Mouse (Mus musculus) lung, adult 2 months (tissue): Measurements from ENCODE around the gene Znhit1. TPM values are rescaled to one million over a fixed set of nuclear protein-coding genes. Genes with fewer than 3 reads are reported as not detected.

ENCODE experiments used
- DNase-seq: peaks from one replicate; pipeline ENCODE4 v3.0.0; 2022
- H3K4me1 ChIP-seq: fragments of 200-500 bp; 2 replicates; pipeline ENCODE4 v1.6.1; 2011; ENCODE audit warnings: low read length; ENCODE audit not compliant: control insufficient read depth, insufficient read depth
- H3K4me3 ChIP-seq: fragments of 200-500 bp; replicated peaks from 2 replicates; pipeline ENCODE3; 2011; ENCODE audit warnings: low read depth, mild to moderate bottlenecking, control low read depth, low read length; ENCODE audit errors: extremely low read depth
- CTCF ChIP-seq: fragments of 200-500 bp; IDR thresholded peaks from 2 replicates; pipeline ENCODE4 v1.5.1; 2011; ENCODE audit warnings: mild to moderate bottlenecking, low read length, control low read depth; ENCODE audit not compliant: insufficient read depth
- POLR2A ChIP-seq: fragments of 200-500 bp; IDR thresholded peaks from 2 replicates; pipeline ENCODE4 v1.6.1; 2011; ENCODE audit warnings: low read depth, mild to moderate bottlenecking, control low read depth, low read length, borderline replicate concordance; ENCODE audit errors: extremely low read depth
- WGBS: fragments of 180-500 bp; shearing (Covaris S2); methylation state at CpG from one replicate; pipeline ENCODE4 v1.1.7; 2018; 5-methylcytosine and 5-hydroxymethylcytosine counted together
- polyA plus RNA-seq: library from polyadenylated mRNA; depleted of rRNA; stranded (reverse); fragments of >200 nt; gene quantifications from 2 replicates; pipeline ENCODE4 v1.2.3, GENCODE M21; 2012

Znhit1 gene
- polyA plus RNA-seq, 1 experiment = 70.3 TPM

DNA sequence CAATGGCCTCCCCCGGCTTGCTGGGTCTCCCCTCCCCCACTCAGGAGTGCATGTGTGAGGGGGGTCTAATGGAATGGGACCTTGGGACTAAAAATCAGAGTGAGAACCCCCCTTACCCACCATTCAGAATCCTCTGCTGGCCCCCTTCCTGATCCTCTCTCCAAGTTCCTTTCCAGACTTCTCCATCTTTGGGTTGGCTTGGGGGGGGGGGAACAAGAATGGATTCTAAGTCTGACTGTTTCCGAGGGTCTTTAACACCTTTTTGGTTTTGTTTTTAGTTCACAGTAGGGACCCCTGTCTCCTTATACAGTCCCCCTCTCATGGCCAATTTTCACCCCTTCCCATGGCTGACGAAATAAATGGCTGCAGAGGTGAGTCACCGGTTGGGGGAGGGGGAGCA lies 38.3 kb upstream of the Znhit1 start, which contains the start of gene Vgf:
Gene Vgf, plus strand, starts transcription at position 301 of the 400 bp plus-strand sequence.
- WGBS = 12% methylated on average over 4 of the region's 4 CpGs
- no peak for DNase-seq
- Histone ChIP-seq H3K4me3 (no peak within 1 kb of the TSS), H3K4me1 (peaks cover 2% of the 10 kb centered on the region; the same call in 1 of the 2 replicates)
- no peak for TF ChIP-seq CTCF

DNA sequence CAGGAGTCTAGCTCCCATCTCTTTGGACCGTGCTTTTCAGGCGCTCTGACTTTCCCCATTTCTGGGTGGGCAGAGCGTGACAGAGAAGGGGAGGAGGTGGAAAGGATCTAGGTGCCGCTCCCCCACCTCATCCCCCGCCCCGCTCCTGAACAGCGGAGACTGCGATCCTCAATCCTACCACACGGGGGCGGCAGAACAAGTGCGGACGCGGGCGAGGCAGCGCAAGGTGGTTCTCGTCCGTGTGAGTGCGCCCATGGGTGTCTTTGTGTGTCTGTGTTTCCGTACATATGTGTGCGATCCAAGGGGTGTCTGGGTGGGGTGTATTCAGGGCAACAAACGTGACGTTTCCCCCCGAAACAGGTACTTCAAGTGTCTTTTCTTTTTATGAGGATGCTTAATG lies 37.3 kb upstream of the Znhit1 start:
- WGBS = under 1% methylated on average over 23 of the region's 23 CpGs
- no peak for TF ChIP-seq POLR2A
- TF ChIP-seq CTCF = peak; percentile 71
- DNase-seq = peak; percentile 84
- no peaks in the 10 kb centered on the region for H3K4me1 ChIP-seq
- H3K4me3 ChIP-seq = no peak overlapping the region

DNA sequence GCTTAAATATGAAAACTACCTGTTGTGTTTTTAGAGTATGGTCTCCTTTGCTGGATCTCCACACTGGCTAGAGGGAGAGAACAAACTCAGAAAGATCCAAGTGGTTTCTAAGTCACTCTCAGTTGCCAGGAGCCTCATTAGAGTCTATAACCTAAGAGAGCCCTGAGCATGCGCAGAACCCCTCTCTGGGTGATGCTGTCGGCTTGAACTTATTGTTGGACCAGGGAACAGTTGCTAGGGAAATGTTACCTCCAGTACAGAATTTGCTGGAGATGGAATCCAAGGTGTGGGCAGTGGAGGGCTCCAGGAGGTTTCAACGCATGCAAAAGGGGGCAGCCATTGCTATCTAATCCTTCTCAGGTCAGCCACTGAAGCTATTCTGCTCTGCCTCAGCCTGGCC lies 36.5 kb upstream of the Znhit1 start:
- TF ChIP-seq CTCF = no peak
- no peak for TF ChIP-seq POLR2A
- no peak overlapping the region for H3K4me3 ChIP-seq
- no peaks in the 10 kb centered on the region for H3K4me1 ChIP-seq
- no peak for DNase-seq
- WGBS = 50% methylated on average over 3 of the region's 3 CpGs

DNA sequence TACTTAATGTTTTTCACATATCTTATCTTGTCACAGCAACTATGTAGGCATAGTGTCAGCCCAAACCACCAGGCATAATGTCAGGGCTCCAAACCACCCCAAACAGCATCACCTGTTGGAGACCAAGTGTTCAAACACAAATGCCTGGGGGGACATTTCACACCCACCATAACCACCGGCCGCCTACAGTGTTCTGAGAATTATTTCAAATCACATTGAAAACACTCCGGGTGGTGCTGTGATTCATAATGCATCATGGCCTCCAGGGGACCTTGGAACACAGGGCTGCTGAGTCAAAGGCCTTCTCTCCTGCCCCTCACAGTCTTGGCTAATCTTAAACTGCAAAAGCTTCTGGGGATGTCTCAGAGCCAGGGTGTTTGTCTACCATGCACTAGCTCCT lies 28.1 kb upstream of the Znhit1 start:
- no peaks in the 10 kb centered on the region for H3K4me1 ChIP-seq
- TF ChIP-seq CTCF = no peak
- no peak for TF ChIP-seq POLR2A
- 86% methylated on average over 3 of the region's 3 CpGs for WGBS

DNA sequence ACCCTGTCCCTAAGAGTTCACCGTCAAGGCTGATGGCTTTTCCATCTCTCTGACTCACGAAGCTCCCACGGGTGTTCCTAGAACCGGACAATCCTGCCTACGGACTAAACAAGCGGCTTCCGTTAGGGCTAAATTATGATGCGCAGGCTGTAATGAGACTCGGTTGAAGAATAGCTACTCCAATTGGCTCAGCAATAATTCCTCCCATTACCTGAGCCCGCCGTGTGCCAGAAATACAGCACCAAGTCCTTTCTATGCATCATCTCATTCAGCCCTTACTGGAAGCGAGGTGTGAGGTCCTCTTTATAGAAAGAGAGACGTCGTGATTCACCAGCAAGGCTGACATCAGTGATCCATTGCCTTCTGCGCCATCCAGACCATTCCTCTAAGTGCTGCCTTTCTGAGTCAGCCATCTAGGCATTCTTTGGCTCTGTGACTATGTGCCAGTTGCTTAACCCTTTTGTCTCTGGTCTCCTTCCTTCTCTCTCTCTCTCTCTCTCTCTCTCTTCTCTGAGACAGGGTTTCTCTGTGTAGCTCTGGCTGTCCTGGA lies 24.7 kb upstream of the Znhit1 start:
- Histone ChIP-seq H3K4me3 (no peak overlapping the region), H3K4me1 (no peaks in the 10 kb centered on the region)
- TF ChIP-seq CTCF = no peak
- TF ChIP-seq POLR2A = no peak
- 68% methylated on average over 15 of the region's 15 CpGs for WGBS
- DNase-seq = no peak

More for the DNA sequence above, 28.1 kb upstream of the Znhit1 start:
- no peak overlapping the region for H3K4me3 ChIP-seq
- DNase-seq = no peak

DNA sequence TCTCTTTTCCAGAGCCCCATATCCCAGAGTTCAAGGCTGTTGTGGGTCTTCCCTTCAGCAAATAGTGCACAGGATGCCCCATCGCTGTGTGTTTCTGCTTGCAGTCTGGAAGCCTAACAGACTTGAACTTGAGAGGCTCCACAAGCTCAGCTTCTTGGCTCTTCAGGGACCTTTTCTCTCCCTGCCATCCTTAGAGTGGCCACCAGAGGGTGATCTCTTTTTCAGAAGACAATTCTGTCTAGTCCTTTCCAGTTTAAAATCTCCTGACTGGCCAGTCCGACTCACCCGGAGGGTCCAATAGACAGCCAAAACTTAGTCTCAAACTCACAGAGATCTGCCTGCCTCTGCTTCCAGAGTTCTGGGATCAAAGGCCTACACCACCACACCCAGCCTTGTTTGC lies 22.2 kb upstream of the Znhit1 start:
- WGBS = 20% methylated on average over 3 of the region's 3 CpGs
- DNase-seq = no peak
- TF ChIP-seq CTCF = 0 out of 2 replicates have a peak, but pooled peaks have one; percentile 4
- TF ChIP-seq POLR2A = no peak
- no peaks in the 10 kb centered on the region for H3K4me1 ChIP-seq
- H3K4me3 ChIP-seq = no peak overlapping the region

DNA sequence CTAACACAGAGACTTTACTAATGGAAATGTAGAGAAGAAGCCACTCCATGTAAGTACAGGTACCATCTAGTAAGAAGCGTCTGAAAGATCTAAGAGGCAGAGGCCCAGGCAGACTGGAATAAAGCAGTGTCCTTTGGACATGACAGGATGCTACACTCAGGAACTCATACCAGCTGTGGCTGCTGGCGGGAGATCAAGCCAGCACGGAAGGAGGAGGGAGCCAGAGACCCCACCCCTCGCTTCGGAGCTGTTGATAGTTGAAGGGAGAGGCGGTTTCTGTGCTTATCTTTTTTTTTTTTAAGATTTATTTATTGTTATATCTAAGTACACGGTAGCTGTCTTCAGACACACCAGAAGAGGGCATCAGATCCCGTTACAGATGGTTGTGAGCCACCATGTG lies 19.5 kb upstream of the Znhit1 start:
- 24% methylated on average over 8 of the region's 8 CpGs for WGBS
- TF ChIP-seq CTCF (no peak), POLR2A (no peak)
- Histone ChIP-seq H3K4me1 (no peaks in the 10 kb centered on the region), H3K4me3 (no peak overlapping the region)
- DNase-seq = no peak

DNA sequence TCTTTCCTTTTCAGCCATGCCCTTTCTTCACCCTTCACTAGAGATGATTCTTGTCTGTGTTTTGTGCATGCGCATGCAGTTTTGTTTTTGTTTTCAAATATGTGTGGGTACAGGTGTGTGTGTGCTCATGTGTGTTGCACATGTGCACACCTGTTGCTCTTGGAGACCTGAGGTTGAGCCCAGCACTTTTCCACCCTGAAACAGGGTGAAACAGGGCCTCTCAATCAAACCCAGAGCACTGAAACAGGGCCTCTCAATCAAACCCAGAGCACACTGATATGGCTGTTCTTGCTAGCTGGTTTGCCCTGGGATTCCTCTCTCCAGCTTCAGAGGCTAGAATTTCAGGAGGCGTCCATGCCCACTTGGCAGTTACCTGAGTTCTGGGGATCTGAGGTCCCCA lies 12.8 kb upstream of the Znhit1 start:
- no peak for TF ChIP-seq POLR2A
- no peak for TF ChIP-seq CTCF
- Histone ChIP-seq H3K4me3 (no peak overlapping the region), H3K4me1 (no peaks in the 10 kb centered on the region)
- WGBS = 84% methylated on average over 2 of the region's 2 CpGs
- DNase-seq = no peak

DNA sequence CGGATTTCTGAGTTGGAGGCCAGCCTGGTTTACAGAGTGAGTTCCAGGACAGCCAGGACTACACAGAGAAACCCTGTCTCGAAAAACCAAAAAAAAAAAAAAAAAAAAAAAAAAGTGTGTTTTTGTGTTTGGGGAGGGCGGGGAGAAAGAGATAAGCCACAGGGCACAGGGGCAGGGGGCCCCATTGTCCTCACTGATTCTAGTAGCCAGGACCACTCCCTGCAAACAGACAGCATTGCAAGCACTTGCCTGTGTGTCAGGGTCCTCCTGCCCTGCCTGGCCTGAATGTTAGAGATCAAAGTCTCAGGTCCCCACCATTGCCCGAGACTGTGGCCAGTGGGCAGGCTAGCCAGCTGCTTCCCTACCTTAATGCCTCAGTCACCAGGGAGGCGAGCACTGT lies 11.6 kb upstream of the Znhit1 start:
- Histone ChIP-seq H3K4me1 (no peaks in the 10 kb centered on the region), H3K4me3 (no peak overlapping the region)
- TF ChIP-seq CTCF = no peak
- no peak for TF ChIP-seq POLR2A
- 79% methylated on average over 4 of the region's 5 CpGs for WGBS
- DNase-seq = no peak

DNA sequence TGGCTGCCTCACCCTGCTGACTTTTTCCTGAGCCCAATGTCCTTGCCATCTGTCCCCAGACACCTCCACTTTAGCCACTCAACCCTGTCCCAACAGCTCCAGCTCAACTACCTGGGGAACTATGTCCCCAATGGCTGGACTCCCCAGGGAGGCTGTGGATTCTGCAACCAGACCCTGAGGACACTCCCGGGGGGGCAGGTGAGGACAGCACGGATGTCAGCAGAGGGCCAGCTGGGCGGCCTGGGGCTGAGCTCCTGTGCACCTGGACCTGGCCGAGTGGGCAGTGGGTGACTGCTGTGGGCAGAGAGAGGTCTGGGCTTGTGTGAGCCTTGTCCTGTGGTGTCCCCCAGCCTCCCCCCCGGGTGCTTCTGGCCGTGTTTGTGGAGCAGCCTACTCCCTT lies 2.0 kb upstream of the Znhit1 start:
- WGBS = 76% methylated on average over 6 of the region's 6 CpGs
- Histone ChIP-seq H3K4me1 (peaks cover 3% of the 10 kb centered on the region; the same call in 1 of the 2 replicates), H3K4me3 (no peak overlapping the region)
- TF ChIP-seq CTCF (no peak), POLR2A (no peak)
- no peak for DNase-seq
